Mouse (Mus musculus): ENCODE results near the gene Zfp330. TPM values are rescaled to one million over a fixed set of nuclear protein-coding genes. Genes with fewer than 3 reads are reported as not detected.
A peak's percentile ranks its signal among the peaks of the same experiment; 100 is the strongest.

The Zfp330 gene
- total RNA-seq (2021) = 10 to 100 TPM; 16.6 to 16.9 TPM
- long read RNA-seq, experiment 1, transcript Zfp330-201 (10 exons, 1,675 nt) = major isoform, 17 of 25 reads
- long read RNA-seq, experiment 1, partial matches to known transcripts = 0 of 25 reads
- long read RNA-seq, experiment 1, other reads (novel, unspliced or antisense) = 8 of 25 reads
- long read RNA-seq, experiment 2, transcript Zfp330-201 (10 exons, 1,675 nt) = major isoform, 25 of 29 reads
- long read RNA-seq, experiment 2, partial matches to known transcripts = 1 of 29 reads
- long read RNA-seq, experiment 2, other reads (novel, unspliced or antisense) = 3 of 29 reads

DNA sequence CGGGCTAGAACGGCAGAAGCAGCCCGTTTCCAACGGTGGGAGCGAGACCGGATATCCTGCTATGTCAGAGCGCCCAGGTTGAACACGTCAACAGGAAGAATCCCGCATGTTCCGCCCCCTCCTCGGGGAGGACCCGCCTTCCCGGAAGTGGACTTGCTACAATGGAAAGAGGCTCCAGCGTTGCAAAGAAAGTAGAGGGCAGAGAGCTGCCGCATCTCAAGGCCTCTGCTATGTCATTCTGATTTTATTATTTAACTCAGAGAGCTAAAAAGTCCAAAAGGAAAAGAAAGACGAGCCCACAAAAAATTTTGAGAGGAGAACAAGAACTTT is at the start of gene Zfp330:
TSS of gene Zfp330 (minus strand) at position 68 of the 330 bp plus-strand sequence.
- DNase-seq (ENCODE audit: low spot score) = peak; percentile 93

DNA sequence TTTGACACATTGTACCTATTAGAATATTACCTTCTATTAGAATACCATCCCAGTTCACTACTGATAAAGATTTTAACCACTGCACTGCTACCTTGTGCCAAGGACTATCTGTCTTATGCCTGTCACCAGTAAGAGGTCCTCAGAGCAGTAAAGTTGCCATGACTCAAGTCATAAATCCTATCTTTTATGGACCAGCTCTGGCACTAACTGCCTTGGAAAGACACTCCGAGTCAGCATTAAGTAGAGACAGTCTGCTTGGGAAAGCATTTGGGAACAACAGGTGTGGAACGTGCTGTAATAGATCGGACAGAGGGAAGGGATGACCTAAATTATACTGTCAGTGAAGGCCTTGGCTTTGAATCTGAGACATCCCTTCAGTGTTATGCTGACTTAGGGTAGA is 4.0 kb upstream of the Zfp330 start:
- no peak for DNase-seq (ENCODE audit: low spot score)

GRCm38 (mm10) chr8:82777406-82777805 is 3.4 kb upstream of the Zfp330 start:
- no peak for DNase-seq (ENCODE audit: low spot score)

DNA sequence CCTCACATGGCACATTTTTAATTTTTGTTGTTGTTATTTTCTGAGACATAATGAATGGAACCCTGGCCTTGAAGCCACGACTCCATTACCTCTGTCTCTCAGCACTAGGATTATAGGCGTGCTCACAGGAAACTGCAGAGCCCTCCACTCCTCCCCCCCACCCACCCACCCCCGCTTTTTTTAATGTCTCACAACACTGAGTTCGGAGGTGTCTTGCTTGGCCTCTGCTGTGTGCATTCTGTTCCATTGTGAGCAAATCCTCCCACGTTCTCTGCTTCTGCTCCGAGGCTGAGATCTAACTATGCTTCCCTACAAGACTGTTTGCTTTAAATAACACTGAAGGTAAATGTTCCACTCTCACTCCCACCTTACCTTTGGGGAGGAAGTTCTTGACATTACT is 522 bp upstream of the Zfp330 start:
- no peak for DNase-seq (ENCODE audit: low spot score)

GRCm38 (mm10) chr8:82773332-82774092 is 448 bp downstream of the Zfp330 start:
- DNase-seq (ENCODE audit: low spot score) = no peak

DNA sequence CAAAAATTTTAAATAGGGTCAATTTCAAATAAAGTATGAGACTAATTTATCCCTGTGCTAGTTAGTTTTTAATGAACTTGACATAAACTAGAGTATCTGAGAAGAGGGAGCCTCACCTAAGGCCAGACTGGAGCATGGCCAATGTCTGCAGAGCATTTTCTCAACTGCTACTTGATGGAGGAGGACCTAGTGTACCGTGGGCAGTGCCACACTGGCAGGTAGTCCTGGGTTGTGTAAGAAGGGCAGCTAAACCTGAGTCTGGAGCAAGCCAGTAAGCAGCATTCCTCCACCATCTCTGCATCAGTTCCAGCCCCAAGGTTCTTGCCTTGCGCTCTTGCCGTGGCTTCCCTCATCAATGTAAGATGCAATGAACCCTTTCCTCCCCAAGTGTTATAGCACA is 3.1 kb downstream of the Zfp330 start:
- DNase-seq (ENCODE audit: low spot score) = no peak

DNA sequence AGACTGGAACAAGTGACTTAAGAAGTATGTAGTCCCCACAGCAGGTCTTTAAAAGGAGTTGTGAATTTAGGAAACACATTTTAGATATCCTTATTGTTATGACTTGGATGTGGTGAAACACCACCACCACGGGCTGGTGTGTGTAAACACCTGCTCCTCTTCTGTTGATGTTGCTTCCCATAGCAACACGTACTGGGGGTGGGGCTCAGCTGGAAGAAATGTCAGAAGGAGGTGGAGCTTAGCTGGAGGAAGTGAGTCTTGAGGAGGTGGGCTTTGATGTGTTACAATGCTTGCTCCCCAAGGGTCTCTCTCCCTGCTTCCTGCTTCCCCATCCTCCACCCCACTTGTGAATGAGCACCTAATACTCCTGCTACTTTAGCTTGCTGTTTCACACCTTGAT is 14.9 kb downstream of the Zfp330 start:
- no peak for DNase-seq (ENCODE audit: low spot score)

DNA sequence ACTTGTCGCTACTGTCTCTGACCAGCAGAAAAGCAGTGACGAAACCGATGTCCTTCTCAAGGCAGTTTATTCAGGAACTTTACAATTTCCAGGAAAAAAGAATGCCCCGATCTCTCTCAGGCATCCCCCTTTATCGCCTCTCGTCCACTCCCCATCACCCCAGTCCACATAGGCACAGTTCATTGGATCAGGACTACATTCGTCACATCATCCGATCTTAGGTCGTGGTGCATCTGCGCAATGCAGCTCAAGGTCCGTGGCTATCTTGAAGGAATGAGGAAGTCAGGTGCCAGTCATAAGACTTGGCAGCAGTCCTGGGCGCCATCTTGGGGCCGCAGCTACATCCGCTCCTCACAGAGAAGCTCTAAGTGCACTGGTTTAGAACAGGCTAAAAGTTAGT is 19.0 kb downstream of the Zfp330 start:
- DNase-seq (ENCODE audit: low spot score) = no peak

GRCm38 (mm10) chr8:82746617-82747016 is 27.3 kb downstream of the Zfp330 start:
- no peak for DNase-seq (ENCODE audit: low spot score)

DNA sequence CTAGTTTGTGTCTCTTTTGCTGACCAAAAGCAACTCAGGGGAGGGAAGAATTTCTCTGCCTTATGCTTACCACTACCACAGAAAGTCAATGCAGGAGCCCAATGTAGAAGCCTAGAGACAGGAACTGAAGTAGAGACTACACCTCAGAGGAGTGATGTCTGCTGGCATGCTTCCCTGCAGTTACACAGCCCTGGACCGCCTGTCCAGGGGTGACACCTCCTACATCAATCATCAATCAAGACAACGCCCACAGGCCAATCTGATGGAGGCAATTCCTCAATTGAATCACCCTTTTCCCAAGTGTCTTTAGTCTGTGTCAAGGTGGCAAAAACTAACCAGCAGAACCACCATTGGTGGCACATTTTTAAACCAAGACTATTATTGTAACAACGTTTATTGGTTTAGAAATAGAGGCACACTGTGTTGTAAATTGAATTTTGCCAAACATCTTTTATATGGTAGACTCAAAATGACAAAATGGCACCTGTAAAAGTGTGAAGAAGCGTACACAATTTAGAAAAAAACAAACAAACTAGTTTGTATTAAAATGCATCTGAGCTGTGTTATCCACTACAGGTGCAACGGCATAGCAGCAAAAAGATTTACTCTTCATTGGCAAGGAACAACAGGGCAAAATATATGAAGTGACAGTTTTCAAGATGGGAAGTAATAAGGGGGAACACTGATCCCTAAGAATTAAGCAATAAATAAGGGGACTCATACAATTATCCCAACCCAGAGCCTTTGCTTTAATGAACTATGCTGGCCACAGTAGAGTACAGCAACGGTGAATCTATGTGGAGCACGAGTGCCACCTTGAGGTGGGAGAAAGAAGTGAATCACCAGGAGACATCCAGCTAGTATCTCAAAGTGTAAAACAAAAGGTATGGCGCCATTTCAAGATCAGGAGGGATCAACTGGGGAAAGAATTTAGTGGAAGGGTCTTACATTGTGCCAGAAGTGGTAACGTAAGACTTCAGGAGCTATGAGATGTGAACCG is 29.8 kb downstream of the Zfp330 start:
- peak; percentile 53 for DNase-seq (ENCODE audit: low spot score)

Other genes with a start within 250 kb of the Zfp330 start
- 10 to 100 TPM; 37.6 to 41.1 TPM for gene Rnf150, start 89.2 kb upstream of the Zfp330 start, total RNA-seq (2021)